In genomic region chr16:93294430-93294829, GRCm38 (mm10) we compare ENCODE assay signal across 20 mouse cellular contexts.
DNase-seq lines count a peak whose midpoint lies in the region; ATAC-seq and TF ChIP-seq lines count a peak whose summit lies in the region.
"Had no signal": no experiment of that assay in that cellular context is flagged by ENCODE, and none has a peak within 500 bp of the region (broad histone marks: within the 10 kb centered on the region; RNA-seq: fewer than 3 reads in every experiment).

No protein-coding gene starts in this region.

- no peak for ATAC-seq in intestine, postnatal 0 days
- ATAC-seq in intestine, embryonic 15.5 days: no peak
- peak; percentile 61 for ATAC-seq in common myeloid progenitor, adult 5-6 weeks (replicated peaks; ENCODE audit: low read depth, poor library complexity, severe bottlenecking)
- ATAC-seq: activated CD4-positive, CD25-positive, alpha-beta regulatory T cell, adult 4 months; forebrain, embryonic 13.5 days; midbrain, embryonic 13.5 days had no signal

- no peaks in the 10 kb centered on the region for H3K36me3 ChIP-seq in intestine, postnatal 0 days (ENCODE audit: control insufficient read depth, insufficient read depth)
- no peaks in the 10 kb centered on the region for H3K36me3 ChIP-seq in intestine, embryonic 15.5 days
- H3K36me3 ChIP-seq: hindbrain, embryonic 13.5 days; midbrain, embryonic 13.5 days; neural tube, embryonic 12.5 days had no signal

- no peak overlapping the region for H3K9ac ChIP-seq in intestine, postnatal 0 days (ENCODE audit: low read depth, low read length)
- H3K9ac ChIP-seq in intestine, embryonic 15.5 days: no peak overlapping the region
- H3K9ac ChIP-seq: forebrain, embryonic 13.5 days; hindbrain, embryonic 13.5 days; liver, embryonic 14.5 days; midbrain, embryonic 13.5 days; neural tube, embryonic 12.5 days had no signal

- DNase-seq in retina, postnatal 1 day: peak; percentile 19
- no peak for DNase-seq in retina, embryonic 14.5 days (ENCODE audit: low spot score)
- peak; percentile 29 for DNase-seq in thymus, postnatal 4 days
- no peak for DNase-seq in cerebellum, adult 8-10 months
- DNase-seq: cerebellum, adult 11 months; cerebellum, postnatal 36 days; heart, postnatal 10 days; kidney, adult 2 months; kidney, postnatal 4 days; layer of hippocampus, postnatal 36 days; lung, postnatal 36 days had no signal

- WGBS in intestine, postnatal 0 days: 32% methylated on average over 5 of the region's 5 CpGs
- WGBS in intestine, embryonic 15.5 days: 33% methylated on average over 4 of the region's 5 CpGs

- peaks cover 9% of the 10 kb centered on the region for H3K4me1 ChIP-seq in intestine, postnatal 0 days (replicated peaks; ENCODE audit: control insufficient read depth, insufficient read depth, low read length)
- H3K4me1 ChIP-seq in intestine, embryonic 15.5 days (replicated peaks): 0 out of 2 replicates have a peak, but pooled peaks cover 7% of the 10 kb centered on the region

- H3K4me3 ChIP-seq in intestine, postnatal 0 days (ENCODE audit: low read depth, low read length): no peak overlapping the region
- no peak overlapping the region for H3K4me3 ChIP-seq in intestine, embryonic 15.5 days (replicated peaks)
- H3K4me3 ChIP-seq: forebrain, embryonic 13.5 days; hindbrain, embryonic 13.5 days; midbrain, embryonic 13.5 days; neural tube, embryonic 12.5 days had no signal

- H3K27me3 ChIP-seq in intestine, postnatal 0 days (replicated peaks; ENCODE audit: control insufficient read depth, insufficient read depth, low read length): no peaks in the 10 kb centered on the region
- no peaks in the 10 kb centered on the region for H3K27me3 ChIP-seq in intestine, embryonic 15.5 days (replicated peaks)

- H3K9me3 ChIP-seq in intestine, postnatal 0 days (ENCODE audit: control insufficient read depth): no peaks in the 10 kb centered on the region
- no peaks in the 10 kb centered on the region for H3K9me3 ChIP-seq in intestine, embryonic 15.5 days
- H3K9me3 ChIP-seq: forebrain, embryonic 13.5 days; hindbrain, embryonic 13.5 days; midbrain, embryonic 13.5 days; neural tube, embryonic 12.5 days had no signal

- no peak overlapping the region for H3K27ac ChIP-seq in intestine, postnatal 0 days (ENCODE audit: low read depth, low read length)
- H3K27ac ChIP-seq in intestine, embryonic 15.5 days: no peak overlapping the region
- H3K27ac ChIP-seq: forebrain, embryonic 13.5 days; hindbrain, embryonic 13.5 days; liver, embryonic 14.5 days; midbrain, embryonic 13.5 days; neural tube, embryonic 12.5 days had no signal

- peak; percentile 44 for TF ChIP-seq CTCF in intestine, postnatal 0 days (IDR thresholded peaks at IDR 0.05; ENCODE audit: low read depth)

- H3K4me2 ChIP-seq in intestine, postnatal 0 days (replicated peaks; ENCODE audit: low read depth): no peak overlapping the region
- H3K4me2 ChIP-seq in intestine, embryonic 15.5 days (replicated peaks): no peak overlapping the region
- H3K4me2 ChIP-seq: forebrain, embryonic 13.5 days; hindbrain, embryonic 13.5 days; midbrain, embryonic 13.5 days; neural tube, embryonic 12.5 days had no signal

Comparison
In these comparisons a context has a peak if more than half of its experiments do, and no peak if none do; other contexts are left out.
1. DNase-seq: peak in retina, postnatal 1 day (single experiment) and thymus, postnatal 4 days (single experiment); none in retina, embryonic 14.5 days (single experiment) and cerebellum, adult 8-10 months (single experiment).